Mouse (Mus musculus) CH12.LX (cell line): Measurements from ENCODE around the gene Clmp. TPM values are rescaled to one million over a fixed set of nuclear protein-coding genes. Genes with fewer than 3 reads are reported as not detected.

Experiments
- DNase-seq: peaks from one replicate; pipeline ENCODE4 v3.0.0-alpha.2; 2013; ENCODE audit errors: extremely low read depth
- H3K27ac ChIP-seq: 2 replicates; pipeline ENCODE4 v1.5.1; 2012; ENCODE audit warnings: low read depth, mild to moderate bottlenecking, control low read depth, moderate library complexity; ENCODE audit not compliant: insufficient read depth
- H3K27me3 ChIP-seq: replicated peaks from 2 replicates; pipeline ENCODE3; 2012; ENCODE audit warnings: inconsistent platforms
- H3K36me3 ChIP-seq, 2 experiments: replicated peaks in 1 of 2; 2 replicates each; pipeline versions ENCODE3 to v1.6.1; 2012; ENCODE audit warnings: inconsistent platforms in 1 of 2, low read length in 1 of 2, mild to moderate bottlenecking in 1 of 2, mixed read lengths in 1 of 2, moderate library complexity in 1 of 2; ENCODE audit not compliant: control insufficient read depth in 1 of 2, insufficient read depth in 1 of 2
- H3K4me1 ChIP-seq, 2 experiments: 2 replicates each; pipeline ENCODE4 v1.6.1; 2012; ENCODE audit warnings: inconsistent platforms in 1 of 2, moderate library complexity in 1 of 2; ENCODE audit not compliant: insufficient read depth in 2 of 2, control insufficient read depth in 1 of 2
- H3K4me2 ChIP-seq: 2 replicates; pipeline ENCODE4 v1.6.1; 2012; ENCODE audit warnings: low read depth, mild to moderate bottlenecking, control low read depth; ENCODE audit not compliant: poor library complexity, insufficient read depth, severe bottlenecking
- H3K4me3 ChIP-seq, 3 experiments: fragments of 150-350 bp in 1 of 3; sonication (generic) in 1 of 3; replicated peaks in 1 of 3; 2 replicates each; pipeline versions ENCODE3 to v1.5.1; 2011 to 2012; ENCODE audit warnings: low read depth in 2 of 3, low read length in 2 of 3, mild to moderate bottlenecking in 2 of 3, moderate library complexity in 2 of 3, control low read depth in 1 of 3, improper control_type of control experiment in 1 of 3, inconsistent platforms in 1 of 3, mixed read lengths in 1 of 3; ENCODE audit not compliant: poor library complexity in 1 of 3
- H3K79me2 ChIP-seq: replicated peaks from 2 replicates; pipeline ENCODE4 v1.6.1; 2012; ENCODE audit warnings: mild to moderate bottlenecking, moderate library complexity; ENCODE audit not compliant: control insufficient read depth, poor library complexity, insufficient read depth, severe bottlenecking; ENCODE audit errors: extremely low read depth
- H3K9ac ChIP-seq: 2 replicates; pipeline ENCODE4 v1.6.1; 2012; ENCODE audit warnings: low read depth, mild to moderate bottlenecking, control low read depth, moderate library complexity; ENCODE audit not compliant: insufficient read depth
- H3K9me3 ChIP-seq: replicated peaks from 2 replicates; pipeline ENCODE3; 2012; ENCODE audit warnings: low read length, inconsistent platforms, mixed read lengths
- CHD2 ChIP-seq: IDR thresholded peaks from 2 replicates; pipeline ENCODE4 v1.6.1; 2011; ENCODE audit warnings: low read length, improper control_type of control experiment
- CTCF ChIP-seq, 2 experiments: IDR thresholded peaks in 1 of 2; conservative IDR thresholded peaks in 1 of 2; 2 replicates each; pipeline ENCODE4 v1.5.1; 2011 to 2012; ENCODE audit warnings: low read depth in 2 of 2, low read length in 2 of 2, improper control_type of control experiment in 1 of 2, inconsistent platforms in 1 of 2, mild to moderate bottlenecking in 1 of 2, moderate library complexity in 1 of 2
- ETS1 ChIP-seq: conservative IDR thresholded peaks from 2 replicates; pipeline ENCODE4 v1.6.1; 2012; ENCODE audit warnings: low read depth, mild to moderate bottlenecking, inconsistent platforms, low read length, improper control_type of control experiment, moderate library complexity
- HCFC1 ChIP-seq: IDR thresholded peaks from 2 replicates; pipeline ENCODE4 v1.6.1; 2012; ENCODE audit warnings: low read depth, mild to moderate bottlenecking, inconsistent platforms, low read length, improper control_type of control experiment
- KAT2A ChIP-seq: IDR thresholded peaks from 2 replicates; pipeline ENCODE4 v1.6.1; 2012; ENCODE audit warnings: low read length, improper control_type of control experiment, inconsistent platforms; ENCODE audit not compliant: insufficient replicate concordance
- MAFK ChIP-seq: IDR thresholded peaks from 2 replicates; pipeline ENCODE4 v1.6.1; 2011; ENCODE audit warnings: low read length, improper control_type of control experiment; ENCODE audit not compliant: insufficient replicate concordance
- MAX ChIP-seq: IDR thresholded peaks from 2 replicates; pipeline ENCODE4 v1.6.1; 2011; ENCODE audit warnings: low read length, improper control_type of control experiment
- MAZ ChIP-seq: IDR thresholded peaks from 2 replicates; pipeline ENCODE4 v1.6.1; 2012; ENCODE audit warnings: low read depth, mild to moderate bottlenecking, inconsistent platforms, low read length, improper control_type of control experiment, moderate library complexity
- NELFE ChIP-seq: IDR thresholded peaks from 2 replicates; pipeline ENCODE4 v1.6.1; 2011; ENCODE audit warnings: low read depth, low read length, improper control_type of control experiment
- PAX5 ChIP-seq: IDR thresholded peaks from 2 replicates; pipeline ENCODE4 v1.6.1; 2012; ENCODE audit warnings: low read length, inconsistent platforms, mixed read lengths
- POLR2A ChIP-seq: IDR thresholded peaks from 2 replicates; pipeline ENCODE4 v1.6.1; 2011; ENCODE audit warnings: low read depth, mild to moderate bottlenecking, improper control_type of control experiment, low read length
- POLR2AphosphoS2 ChIP-seq: IDR thresholded peaks from 2 replicates; pipeline ENCODE4 v1.6.1; 2011; ENCODE audit warnings: low read depth, low read length, improper control_type of control experiment
- SMC3 ChIP-seq: IDR thresholded peaks from 2 replicates; pipeline ENCODE4 v1.6.1; 2011; ENCODE audit warnings: low read depth, low read length, improper control_type of control experiment
- TBP ChIP-seq: conservative IDR thresholded peaks from 2 replicates; pipeline ENCODE4 v1.6.1; 2011; ENCODE audit warnings: low read depth, low read length, improper control_type of control experiment
- TCF12 ChIP-seq: IDR thresholded peaks from 2 replicates; pipeline ENCODE4 v1.6.1; 2014; ENCODE audit warnings: low read depth, mild to moderate bottlenecking, inconsistent platforms, low read length, improper control_type of control experiment
- USF1 ChIP-seq: IDR thresholded peaks from 2 replicates; pipeline ENCODE4 v1.6.1; 2014; ENCODE audit warnings: low read depth, mild to moderate bottlenecking, inconsistent platforms, low read length, improper control_type of control experiment
- USF2 ChIP-seq: conservative IDR thresholded peaks from 2 replicates; pipeline ENCODE4 v1.6.1; 2011; ENCODE audit warnings: low read depth, low read length, improper control_type of control experiment
- ZC3H11A ChIP-seq: IDR thresholded peaks from 2 replicates; pipeline ENCODE4 v1.6.1; 2012; ENCODE audit warnings: low read depth, mild to moderate bottlenecking, inconsistent platforms, low read length, improper control_type of control experiment
- ZKSCAN1 ChIP-seq: IDR thresholded peaks from 2 replicates; pipeline ENCODE4 v1.6.1; 2012; ENCODE audit warnings: low read depth, inconsistent platforms, low read length, improper control_type of control experiment, borderline replicate concordance
- ZNF384 ChIP-seq: IDR thresholded peaks from 2 replicates; pipeline ENCODE4 v1.6.1; 2012; ENCODE audit warnings: low read depth, low read length, improper control_type of control experiment, inconsistent platforms
- dilution Hi-C: fragments of 300-500 bp; cut with MboI; formaldehyde crosslinking; loops from 2 replicates; pipeline ENCODE4 v1.14.3; 2020; ENCODE audit warnings: low sequenced_read_pairs; ENCODE audit not compliant: extremely low pct_unique_long_range_greater_than_20kb, extremely low pct_ligation_motif_present
- in situ Hi-C: fragments of 300-500 bp; cut with MboI; formaldehyde crosslinking; loops from 3 replicates; pipeline ENCODE4 v1.14.3; 2019; ENCODE audit warnings: low sequenced_read_pairs, low pct_ligation_motif_present, low pct_unique_long_range_greater_than_20kb, mixed read lengths
- polyA plus RNA-seq: library from polyadenylated mRNA; unstranded; fragments of >175 nt; gene quantifications from 2 replicates; pipeline ENCODE4 v1.2.1, GENCODE M21; 2012; ENCODE audit warnings: low read depth; ENCODE audit not compliant: insufficient read length
- total RNA-seq, 2 experiments: library from RNA; depleted of rRNA; stranded (reverse); fragments of 300-350 nt in 1 of 2; fragments of >200 nt in 1 of 2; gene quantifications; 2 replicates each; pipeline ENCODE4 v1.2.3; 2012 to 2014

Gene Clmp
- total and polyA plus RNA-seq, 3 experiments: not detected

GRCm38 (mm10) chr9:40649444-40649843 lies 36.3 kb upstream of the Clmp start:
- no peak for TF ChIP-seq TCF12
- no peak for TF ChIP-seq CHD2
- TF ChIP-seq POLR2A: no peak
- no peak for TF ChIP-seq SMC3
- no peak for TF ChIP-seq ZKSCAN1
- TF ChIP-seq USF2: no peak
- TF ChIP-seq CTCF (conservative IDR thresholded peaks at IDR 0.05 in 1 of 2, IDR thresholded peaks at IDR 0.05 in 1 of 2; ENCODE audit: low read depth in 2 of 2, low read length in 2 of 2): no peak
- TF ChIP-seq NELFE: no peak
- TF ChIP-seq USF1: no peak
- TF ChIP-seq ETS1: no peak
- no peak for TF ChIP-seq MAZ
- no peak for TF ChIP-seq MAX
- TF ChIP-seq, all 38 proteins: peak for 0
- dilution Hi-C loops: no loop called here
- Histone ChIP-seq H3K27ac (no peak overlapping the region), H3K4me2 (peak overlapping the region; percentile 67; the same call in 1 of the 2 replicates), H3K9me3 (no peaks in the 10 kb centered on the region), H3K36me3 (no peaks in the 10 kb centered on the region), H3K9ac (no peak overlapping the region), H3K79me2 (no peaks in the 10 kb centered on the region), H3K4me3 (no peak overlapping the region), H3K4me1 (peaks cover 7 to 47% of the 10 kb centered on the region in 2 experiments; a peak in 3 of 4 replicates), H3K27me3 (no peaks in the 10 kb centered on the region)
- no peak for DNase-seq
- in situ Hi-C loops: no loop called here

- TF ChIP-seq ZC3H11A (no peak), ZNF384 (no peak), TBP (no peak), USF1 (no peak), MAFK (no peak), CTCF (conservative IDR thresholded peaks at IDR 0.05 in 1 of 2, IDR thresholded peaks at IDR 0.05 in 1 of 2; ENCODE audit: low read depth in 2 of 2, low read length in 2 of 2) (no peak), PAX5 (no peak), HCFC1 (no peak), KAT2A (no peak), POLR2AphosphoS2 (no peak)
- peak; percentile 37 for DNase-seq
- H3K27ac ChIP-seq: no peak overlapping the region
- no peaks in the 10 kb centered on the region for H3K36me3 ChIP-seq
- H3K4me1 ChIP-seq: peaks cover 7 to 45% of the 10 kb centered on the region in 2 experiments; a peak in 3 of 4 replicates
- no peaks in the 10 kb centered on the region for H3K9me3 ChIP-seq
- in situ Hi-C loops: no loop called here
- peak overlapping the region; percentile 67 for H3K4me2 ChIP-seq
- no peak overlapping the region for H3K4me3 ChIP-seq
- no peaks in the 10 kb centered on the region for H3K27me3 ChIP-seq
- dilution Hi-C loops: no loop called here
- H3K79me2 ChIP-seq: no peaks in the 10 kb centered on the region
- H3K9ac ChIP-seq: no peak overlapping the region
Observed at GRCm38 (mm10) chr9:40649983-40650382, 35.8 kb upstream of the Clmp start.
